Mouse (Mus musculus): ENCODE measurements at regions not wholly inside any gene's neighbourhood (a gene's known extent, or its start where the extent isn't known, plus 50 kb on each side); places are given as distances from the start of the nearest gene placed in this dataset.

GRCm38 (mm10) chr7:123566264-123566663 lies 66.0 kb upstream of the Zkscan2 start:
- TF ChIP-seq GATA1 (IDR thresholded peaks at IDR 0.05; ENCODE audit: borderline replicate concordance, low read length) (no peak), TAL1 (conservative IDR thresholded peaks at IDR 0.05; ENCODE audit: low read depth, low read length) (no peak)
